Mouse (Mus musculus) bone marrow, adult 2 months (tissue): ENCODE data around the gene Atp2c2.

Source experiments
- CTCF ChIP-seq: fragments of 200-500 bp; IDR thresholded peaks from 2 replicates; pipeline ENCODE4 v1.5.1; 2011; ENCODE audit warnings: low read length, control low read depth; ENCODE audit not compliant: control insufficient read depth, insufficient read depth
- POLR2A ChIP-seq: fragments of 200-500 bp; IDR thresholded peaks from 2 replicates; pipeline ENCODE4 v1.6.1; 2011; ENCODE audit warnings: low read depth, mild to moderate bottlenecking, control low read depth, low read length, borderline replicate concordance; ENCODE audit not compliant: control insufficient read depth

- TF ChIP-seq CTCF (no peak), POLR2A (no peak)
These were observed 55.7 kb downstream of the Atp2c2 start for GRCm38 (mm10) chr8:119755238-119756146.
